Mouse (Mus musculus): ENCODE data around the gene Pde5a.

DNA sequence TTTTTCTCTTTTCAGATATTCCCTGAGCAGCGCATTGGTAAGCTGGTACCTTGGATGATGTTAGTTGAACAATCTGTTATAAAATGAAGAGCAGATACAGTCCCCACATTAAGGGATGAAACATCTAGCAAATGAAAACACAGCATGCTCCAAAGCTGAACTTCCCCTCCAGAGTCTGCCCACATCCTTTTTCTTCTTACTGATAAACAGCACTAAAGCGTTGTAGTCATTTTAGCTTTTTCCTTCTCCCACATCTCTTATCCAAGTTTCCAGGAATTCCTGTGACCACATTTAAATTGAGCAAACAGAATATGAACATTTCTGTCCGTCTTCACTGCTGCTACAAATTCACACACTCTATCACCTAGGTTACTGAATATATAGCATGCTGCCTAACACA lies 35.7 kb upstream of the Pde5a start:
- no peak for TF ChIP-seq ZC3H11A (IDR thresholded peaks at IDR 0.05; ENCODE audit: borderline replicate concordance, low read depth, low read length)
- TF ChIP-seq CHD2 (IDR thresholded peaks at IDR 0.05; ENCODE audit: low read depth, low read length), result no peak

Data from ES-E14 (cell line).